Mouse (Mus musculus) kidney, embryonic 15.5 days (tissue): ENCODE measurements around the gene Sycp2. TPM values are rescaled to one million over a fixed set of nuclear protein-coding genes. Genes with fewer than 3 reads are reported as not detected.
"Not testable (repeated sequence)": the region's sequence is repeated elsewhere in the genome, so short reads cannot be mapped to it uniquely, and the experiment has no call there.

ENCODE experiments used
- ATAC-seq: fragments of 200-750 bp; cut with Nextera tagmentation; replicated peaks from 2 replicates; pipeline ENCODE4 v1.8.0; 2017; ENCODE audit warnings: moderate TSS enrichment; ENCODE audit not compliant: low FRiP score
- H3K27ac ChIP-seq: fragments of 300-500 bp; sonication (generic); 2 replicates; pipeline ENCODE4 v1.5.1; 2015; ENCODE audit warnings: mild to moderate bottlenecking, inconsistent platforms
- H3K27me3 ChIP-seq: fragments of 300-500 bp; sonication (generic); 2 replicates; pipeline ENCODE4 v1.6.1; 2015; ENCODE audit warnings: inconsistent platforms
- H3K36me3 ChIP-seq: fragments of 300-500 bp; sonication (generic); 2 replicates; pipeline ENCODE4 v1.6.1; 2015; ENCODE audit warnings: inconsistent platforms
- H3K4me1 ChIP-seq: fragments of 300-500 bp; sonication (generic); 2 replicates; pipeline ENCODE4 v1.6.1; 2015; ENCODE audit warnings: inconsistent platforms
- H3K4me2 ChIP-seq: fragments of 300-500 bp; sonication (generic); 2 replicates; pipeline ENCODE4 v1.6.1; 2015; ENCODE audit warnings: moderate library complexity, mild to moderate bottlenecking, inconsistent platforms
- H3K4me3 ChIP-seq: fragments of 300-500 bp; sonication (generic); replicated peaks from 2 replicates; pipeline ENCODE4 v1.5.1; 2015; ENCODE audit warnings: mild to moderate bottlenecking, inconsistent platforms
- H3K9ac ChIP-seq: fragments of 300-500 bp; sonication (generic); 2 replicates; pipeline ENCODE4 v1.6.1; 2015; ENCODE audit warnings: mild to moderate bottlenecking, inconsistent platforms
- H3K9me3 ChIP-seq: fragments of 300-500 bp; sonication (generic); replicated peaks from 2 replicates; pipeline ENCODE4 v1.6.1; 2016; ENCODE audit warnings: inconsistent platforms
- WGBS: fragments of 180-500 bp; shearing (Covaris S2); methylation state at CpG from one replicate; pipeline ENCODE4 v1.1.7; 2015; ENCODE audit warnings: mixed read lengths; 5-methylcytosine and 5-hydroxymethylcytosine counted together
- polyA plus RNA-seq: library from polyadenylated mRNA; unstranded; fragments of >200 nt; fragmentation: Nextera tagmentation; extraction: Ambion mirVana; gene quantifications from 2 replicates; pipeline ENCODE4 v1.2.1, GENCODE M21; 2015

Sycp2 gene
- polyA plus RNA-seq, 1 experiment from 2014 or later, result 0.04 TPM

- Histone ChIP-seq H3K4me2 (no peak overlapping the region), H3K27ac (no peak overlapping the region), H3K36me3 (no peaks in the 10 kb centered on the region), H3K9ac (no peak overlapping the region), H3K9me3 (no peaks in the 10 kb centered on the region), H3K4me1 (peaks cover 37% of the 10 kb centered on the region), H3K27me3 (peaks cover 15% of the 10 kb centered on the region), H3K4me3 (no peak overlapping the region)
- WGBS, result 39% methylated on average over 6 of the region's 6 CpGs
- ATAC-seq, result no peak
These were observed 5.1 kb upstream of the Sycp2 start for GRCm38 (mm10) chr2:178412598-178412997.

GRCm38 (mm10) chr2:178410286-178410685, 2.8 kb upstream of the Sycp2 start:
- ATAC-seq, result no peak

DNA sequence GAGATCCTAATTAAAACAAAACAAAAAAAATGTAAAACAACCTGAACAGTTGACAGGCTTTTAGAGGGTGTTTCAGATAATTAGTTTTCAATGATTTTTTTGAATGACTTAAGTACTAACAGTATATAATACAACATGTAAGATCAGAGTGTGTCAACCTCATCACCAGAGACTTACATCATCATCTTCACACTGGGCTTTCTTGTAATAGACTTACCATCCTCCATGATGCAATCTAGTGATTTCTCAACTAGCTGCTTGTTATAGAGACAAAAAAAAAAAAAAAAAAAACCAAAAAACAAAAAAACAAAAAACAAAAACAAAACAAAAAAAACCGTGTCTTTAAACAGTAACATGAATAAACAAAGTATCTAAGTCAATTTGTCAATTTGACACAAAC, 1.5 kb upstream of the Sycp2 start:
- Histone ChIP-seq H3K9ac (no peak overlapping the region), H3K9me3 (no peaks in the 10 kb centered on the region), H3K27ac (no peak overlapping the region), H3K4me2 (no peak overlapping the region), H3K4me1 (peaks cover 20% of the 10 kb centered on the region), H3K36me3 (no peaks in the 10 kb centered on the region), H3K4me3 (no peak overlapping the region), H3K27me3 (peaks cover 22% of the 10 kb centered on the region)
- ATAC-seq, result no peak
- 42% methylated on average over 1 of the region's 1 CpGs for WGBS

More at GRCm38 (mm10) chr2:178410286-178410685, 2.8 kb upstream of the Sycp2 start:
- Histone ChIP-seq H3K9me3 (no peaks in the 10 kb centered on the region), H3K27me3 (peaks cover 22% of the 10 kb centered on the region), H3K4me3 (no peak overlapping the region), H3K27ac (no peak overlapping the region), H3K9ac (no peak overlapping the region), H3K4me1 (peaks cover 29% of the 10 kb centered on the region), H3K4me2 (no peak overlapping the region), H3K36me3 (no peaks in the 10 kb centered on the region)
- 85% methylated on average over 6 of the region's 6 CpGs for WGBS

GRCm38 (mm10) chr2:178342597-178342996, 64.9 kb downstream of the Sycp2 start:
- Histone ChIP-seq H3K27ac (no peak overlapping the region), H3K27me3 (no peaks in the 10 kb centered on the region), H3K4me1 (no peaks in the 10 kb centered on the region), H3K9ac (no peak overlapping the region), H3K36me3 (no peaks in the 10 kb centered on the region), H3K4me2 (no peak overlapping the region), H3K9me3 (no peaks in the 10 kb centered on the region), H3K4me3 (no peak overlapping the region)
- ATAC-seq, result no peak
- WGBS, result 56% methylated on average over 4 of the region's 4 CpGs

- not testable (repeated sequence) for H3K36me3 ChIP-seq, H3K27me3 ChIP-seq, H3K9ac ChIP-seq, H3K9me3 ChIP-seq, H3K27ac ChIP-seq, H3K4me2 ChIP-seq, H3K4me1 ChIP-seq, H3K4me3 ChIP-seq, ATAC-seq
These were observed 65.4 kb downstream of the Sycp2 start for GRCm38 (mm10) chr2:178342105-178342504.

GRCm38 (mm10) chr2:178339044-178339443, 68.4 kb downstream of the Sycp2 start:
- Histone ChIP-seq H3K4me2 (no peak overlapping the region), H3K36me3 (no peaks in the 10 kb centered on the region), H3K27ac (no peak overlapping the region), H3K4me3 (no peak overlapping the region), H3K27me3 (no peaks in the 10 kb centered on the region), H3K4me1 (no peaks in the 10 kb centered on the region), H3K9me3 (no peaks in the 10 kb centered on the region), H3K9ac (no peak overlapping the region)
- no peak for ATAC-seq
- WGBS, result 2% methylated on average over 2 of the region's 2 CpGs

GRCm38 (mm10) chr2:178337878-178338277, 69.6 kb downstream of the Sycp2 start:
- Histone ChIP-seq H3K4me2 (no peak overlapping the region), H3K9ac (no peak overlapping the region), H3K4me1 (no peaks in the 10 kb centered on the region), H3K4me3 (no peak overlapping the region), H3K27me3 (no peaks in the 10 kb centered on the region), H3K36me3 (no peaks in the 10 kb centered on the region), H3K9me3 (no peaks in the 10 kb centered on the region), H3K27ac (no peak overlapping the region)
- WGBS, result 37% methylated on average over 1 of the region's 1 CpGs
- no peak for ATAC-seq

- no peak overlapping the region for H3K4me2 ChIP-seq
- H3K9ac ChIP-seq, result no peak overlapping the region
- no peaks in the 10 kb centered on the region for H3K36me3 ChIP-seq
- no peak for ATAC-seq
- H3K4me3 ChIP-seq, result no peak overlapping the region
- H3K27me3 ChIP-seq, result no peaks in the 10 kb centered on the region
- no peak overlapping the region for H3K27ac ChIP-seq
- no peaks in the 10 kb centered on the region for H3K9me3 ChIP-seq
- peaks cover 8% of the 10 kb centered on the region for H3K4me1 ChIP-seq
- 64% methylated on average over 1 of the region's 1 CpGs for WGBS
These were observed 77.5 kb downstream of the Sycp2 start for GRCm38 (mm10) chr2:178329986-178330385.

- no peaks in the 10 kb centered on the region for H3K9me3 ChIP-seq
- H3K9ac ChIP-seq, result no peak overlapping the region
- no peak overlapping the region for H3K4me3 ChIP-seq
- H3K27me3 ChIP-seq, result no peaks in the 10 kb centered on the region
- ATAC-seq, result no peak
- H3K36me3 ChIP-seq, result no peaks in the 10 kb centered on the region
- H3K4me1 ChIP-seq, result peaks cover 8% of the 10 kb centered on the region
- WGBS, result 86% methylated on average over 5 of the region's 5 CpGs
- no peak overlapping the region for H3K4me2 ChIP-seq
- no peak overlapping the region for H3K27ac ChIP-seq
These were observed 77.9 kb downstream of the Sycp2 start for GRCm38 (mm10) chr2:178329551-178329950.

GRCm38 (mm10) chr2:178327466-178328040, 79.9 kb downstream of the Sycp2 start:
- peak; percentile 96 for ATAC-seq
- Histone ChIP-seq H3K4me2 (0 out of 2 replicates have a peak overlapping the region, but pooled peaks have one; percentile 3), H3K27ac (no peak overlapping the region), H3K36me3 (no peaks in the 10 kb centered on the region), H3K9ac (no peak overlapping the region), H3K4me1 (peaks cover 8% of the 10 kb centered on the region), H3K4me3 (no peak overlapping the region), H3K27me3 (no peaks in the 10 kb centered on the region), H3K9me3 (no peaks in the 10 kb centered on the region)
- WGBS, result 12% methylated on average over 12 of the region's 12 CpGs

DNA sequence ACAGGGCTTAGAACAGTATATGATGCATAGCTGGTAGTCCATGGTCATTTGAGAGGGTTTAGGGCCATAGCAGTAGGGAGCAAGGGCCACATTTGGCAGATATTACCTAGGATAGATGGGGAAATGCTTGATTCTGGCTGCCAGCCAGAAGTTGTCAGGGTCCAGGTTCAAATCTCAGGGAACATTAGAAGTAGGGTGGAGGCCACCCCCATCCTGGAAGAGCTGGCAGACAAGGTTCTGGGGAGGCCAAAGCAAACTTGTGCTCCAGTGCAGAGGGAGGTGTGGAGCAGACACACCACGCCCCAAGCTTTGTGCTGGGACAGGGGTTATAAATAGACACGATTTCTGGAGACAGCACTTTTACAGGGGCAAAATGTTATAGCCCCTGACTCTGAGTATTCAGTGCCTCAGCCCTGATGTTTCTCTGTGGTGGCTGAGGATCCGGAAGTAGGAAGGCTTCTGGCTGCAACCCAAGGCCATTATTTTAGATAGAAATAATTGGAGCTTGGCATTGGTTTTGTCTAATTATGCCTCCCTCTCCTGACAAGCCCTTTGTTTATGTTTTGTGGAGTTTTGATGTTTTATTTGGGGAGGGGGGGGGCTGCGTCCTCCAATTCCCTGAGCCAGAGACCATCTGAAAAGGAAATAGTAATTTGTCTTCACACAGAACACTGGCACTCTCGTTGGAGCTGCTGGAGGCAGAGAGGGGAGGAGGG, 80.6 kb downstream of the Sycp2 start:
- Histone ChIP-seq H3K27me3 (no peaks in the 10 kb centered on the region), H3K4me2 (0 out of 2 replicates have a peak overlapping the region, but pooled peaks have one; percentile 3), H3K9ac (no peak overlapping the region), H3K4me1 (peaks cover 8% of the 10 kb centered on the region), H3K4me3 (no peak overlapping the region), H3K36me3 (no peaks in the 10 kb centered on the region), H3K27ac (no peak overlapping the region), H3K9me3 (no peaks in the 10 kb centered on the region)
- 21% methylated on average over 5 of the region's 5 CpGs for WGBS
- 0 out of 2 replicates have a peak, but pooled peaks have one; percentile 31 for ATAC-seq

DNA sequence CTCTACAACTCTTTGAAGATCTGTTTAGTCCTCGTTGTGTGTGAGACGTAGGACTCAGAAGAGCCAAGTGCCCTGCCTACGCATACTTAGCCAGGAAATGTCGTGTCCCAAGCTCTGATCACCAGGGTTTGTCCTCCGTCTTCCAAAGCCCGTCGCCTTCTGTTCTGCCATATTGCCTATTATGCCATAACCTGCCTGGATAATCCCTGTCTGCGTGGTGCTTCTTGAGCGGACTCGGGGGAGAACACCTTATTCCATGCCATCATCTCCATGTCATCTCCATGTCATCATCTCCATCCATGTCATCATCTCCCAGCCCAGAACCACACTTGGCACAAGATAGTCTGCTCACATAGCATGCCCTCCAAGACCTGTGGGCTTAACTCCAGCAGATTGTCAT, 81.4 kb downstream of the Sycp2 start:
- ATAC-seq, result no peak
- H3K27me3 ChIP-seq, result no peaks in the 10 kb centered on the region

More for the DNA sequence above, 81.4 kb downstream of the Sycp2 start:
- Histone ChIP-seq H3K36me3 (no peaks in the 10 kb centered on the region), H3K4me1 (peaks cover 8% of the 10 kb centered on the region), H3K4me2 (no peak overlapping the region), H3K9ac (no peak overlapping the region), H3K27ac (no peak overlapping the region), H3K9me3 (no peaks in the 10 kb centered on the region), H3K4me3 (no peak overlapping the region)
- WGBS, result 97% methylated on average over 10 of the region's 10 CpGs
